Mouse (Mus musculus) E14TG2a.4 (cell line): ENCODE measurements around the gene Ccdc175.

ENCODE experiments used
- H3K27me3 ChIP-seq: 2 replicates; pipeline ENCODE4 v1.6.1; 2014; ENCODE audit warnings: low read length, control low read depth; ENCODE audit not compliant: insufficient read depth
- H3K36me3 ChIP-seq: 2 replicates; pipeline ENCODE4 v1.6.1; 2014; ENCODE audit warnings: low read length, control low read depth; ENCODE audit not compliant: insufficient read depth
- H3K4me1 ChIP-seq: replicated peaks from 2 replicates; pipeline ENCODE4 v1.6.1; 2014; ENCODE audit warnings: low read depth, low read length, control low read depth
- H3K4me3 ChIP-seq: replicated peaks from 2 replicates; pipeline ENCODE4 v1.5.1; 2014; ENCODE audit warnings: mild to moderate bottlenecking, low read length
- H3K9me3 ChIP-seq: 2 replicates; pipeline ENCODE4 v1.6.1; 2014; ENCODE audit warnings: low read length, control low read depth
- CTCF ChIP-seq: conservative IDR thresholded peaks from 2 replicates; pipeline ENCODE4 v1.5.1; 2014; ENCODE audit warnings: low read length
- NANOG ChIP-seq: IDR thresholded peaks from 2 replicates; pipeline ENCODE4 v1.6.1; 2014; ENCODE audit warnings: borderline replicate concordance, low read length, mixed read lengths
- POU5F1 ChIP-seq: IDR thresholded peaks from 2 replicates; pipeline ENCODE4 v1.6.1; 2014; ENCODE audit warnings: low read length, borderline replicate concordance

Ccdc175 gene

DNA sequence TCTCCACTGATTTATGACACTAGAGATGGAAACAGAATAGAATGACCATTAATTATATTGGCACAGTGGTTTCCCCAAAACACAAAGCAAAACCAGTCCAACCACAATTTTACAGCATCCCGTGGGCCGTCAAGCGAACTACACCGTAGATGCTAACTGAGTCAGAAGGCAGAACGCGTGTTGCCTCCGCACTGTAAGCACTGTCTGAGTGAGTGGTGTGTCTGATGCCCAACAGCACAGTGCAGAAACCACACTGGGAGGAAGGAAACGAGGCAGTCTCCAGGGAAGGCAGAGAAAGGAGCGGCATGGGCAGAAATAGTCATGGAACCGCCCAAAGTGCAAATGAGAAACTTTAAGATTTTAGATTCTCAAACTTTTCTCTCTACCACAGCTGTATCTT lies 55.6 kb downstream of the Ccdc175 start:
- no peaks in the 10 kb centered on the region for H3K36me3 ChIP-seq
- H3K4me1 ChIP-seq: 0 out of 2 replicates have a peak, but pooled peaks cover 3% of the 10 kb centered on the region
- H3K4me3 ChIP-seq: no peak overlapping the region
- no peaks in the 10 kb centered on the region for H3K27me3 ChIP-seq
- no peak for TF ChIP-seq POU5F1
- no peaks in the 10 kb centered on the region for H3K9me3 ChIP-seq

DNA sequence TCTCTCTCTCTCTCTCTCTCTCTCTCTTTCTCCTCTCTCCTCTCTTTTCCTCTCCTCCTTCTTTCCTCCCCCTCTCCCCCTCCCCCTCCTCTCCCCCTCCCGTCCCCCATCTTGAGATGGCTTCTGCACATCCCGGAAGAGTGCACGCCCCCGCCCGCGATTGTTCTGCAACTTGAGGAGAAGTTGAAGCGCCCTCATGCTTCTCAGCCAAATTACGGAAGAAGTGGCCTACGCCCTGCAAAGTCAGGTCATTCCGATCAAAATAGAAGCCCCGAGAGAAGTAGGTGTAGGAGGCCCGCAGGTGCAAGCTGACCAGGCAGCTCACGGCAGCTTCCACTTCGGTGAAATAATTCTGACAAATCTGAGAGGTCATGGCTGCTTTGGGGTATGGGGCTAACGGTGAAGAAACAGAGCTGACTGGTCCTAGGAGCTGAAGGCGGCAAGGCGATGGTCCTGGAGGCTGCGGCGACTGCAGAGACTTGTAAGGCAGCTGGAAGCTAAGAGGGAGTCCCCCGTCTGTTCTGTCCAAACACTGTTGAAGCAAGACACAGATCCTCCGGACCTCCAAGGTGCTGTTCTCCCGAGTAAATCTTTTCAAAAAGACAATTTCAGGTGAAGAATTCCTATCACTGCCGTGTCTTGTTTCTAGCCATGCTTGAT lies 69.0 kb downstream of the Ccdc175 start:
- no peak for TF ChIP-seq POU5F1
- TF ChIP-seq CTCF: no peak
- TF ChIP-seq NANOG: no peak
- H3K9me3 ChIP-seq: no peaks in the 10 kb centered on the region
- H3K4me3 ChIP-seq: peak overlapping the region; percentile 60
- peaks cover 33% of the 10 kb centered on the region for H3K4me1 ChIP-seq
- no peaks in the 10 kb centered on the region for H3K36me3 ChIP-seq
- H3K27me3 ChIP-seq: no peaks in the 10 kb centered on the region

DNA sequence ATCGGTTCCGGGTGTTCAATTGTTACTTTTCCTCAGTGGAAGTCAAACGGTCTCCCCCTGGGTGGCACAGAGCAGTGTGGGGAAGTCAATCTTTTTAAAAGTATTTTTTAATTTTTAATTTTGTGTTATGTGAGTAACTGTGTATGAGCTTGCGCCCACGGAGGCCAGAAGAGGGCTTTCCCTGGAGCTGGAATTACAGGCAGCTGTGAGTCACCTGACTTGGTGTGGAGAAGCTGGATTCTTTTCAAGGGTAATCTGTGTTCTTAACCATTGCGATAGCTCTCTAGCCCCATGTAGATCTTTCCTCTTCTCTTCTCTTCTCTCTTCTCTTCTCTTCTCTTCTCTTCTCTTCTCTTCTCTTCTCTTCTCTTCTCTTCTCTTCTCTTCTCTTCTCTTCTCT lies 69.7 kb downstream of the Ccdc175 start:
- no peak overlapping the region for H3K4me3 ChIP-seq
- no peaks in the 10 kb centered on the region for H3K9me3 ChIP-seq
- H3K36me3 ChIP-seq: no peaks in the 10 kb centered on the region
- TF ChIP-seq CTCF (no peak), NANOG (no peak), POU5F1 (no peak)
- peaks cover 33% of the 10 kb centered on the region for H3K4me1 ChIP-seq
- no peaks in the 10 kb centered on the region for H3K27me3 ChIP-seq

DNA sequence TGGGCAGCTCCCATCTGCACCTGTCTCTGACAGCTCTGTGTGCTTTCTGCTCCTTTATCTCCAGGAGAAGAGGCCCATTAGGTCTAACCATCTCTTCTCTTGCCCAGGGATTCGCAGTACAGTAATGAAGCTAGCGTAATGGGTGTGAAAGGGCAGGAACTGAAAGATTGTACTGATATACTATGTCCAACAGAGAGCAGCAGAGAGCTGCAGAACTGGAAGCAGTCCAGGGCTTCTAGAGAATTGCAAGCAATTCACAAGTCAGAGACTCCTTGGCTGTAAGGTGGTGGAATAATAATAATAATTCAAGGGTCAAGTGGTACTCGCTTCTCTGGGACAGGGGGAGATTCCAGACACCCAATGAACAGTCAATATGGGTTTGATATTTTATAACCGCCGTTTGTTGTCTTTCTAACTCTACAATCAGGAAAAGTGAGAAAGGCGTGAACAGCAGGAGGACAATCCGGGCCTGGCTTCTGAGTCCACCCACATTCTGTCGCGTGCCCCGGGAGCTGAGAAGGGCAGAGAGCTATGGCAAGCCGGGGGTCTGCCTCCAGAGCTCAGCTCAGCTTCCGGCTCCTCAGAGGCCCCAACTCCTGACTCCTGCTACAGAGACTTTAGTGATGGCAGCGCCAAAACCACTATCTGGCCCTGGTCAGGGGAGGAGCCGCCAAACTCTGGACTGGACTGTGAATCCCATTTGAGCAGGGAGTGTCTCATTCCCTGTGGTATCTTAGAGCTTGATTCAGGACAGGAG lies 80.1 kb downstream of the Ccdc175 start:
- TF ChIP-seq POU5F1: no peak
- peak; percentile 65 for TF ChIP-seq CTCF
- Histone ChIP-seq H3K27me3 (no peaks in the 10 kb centered on the region), H3K9me3 (no peaks in the 10 kb centered on the region)

DNA sequence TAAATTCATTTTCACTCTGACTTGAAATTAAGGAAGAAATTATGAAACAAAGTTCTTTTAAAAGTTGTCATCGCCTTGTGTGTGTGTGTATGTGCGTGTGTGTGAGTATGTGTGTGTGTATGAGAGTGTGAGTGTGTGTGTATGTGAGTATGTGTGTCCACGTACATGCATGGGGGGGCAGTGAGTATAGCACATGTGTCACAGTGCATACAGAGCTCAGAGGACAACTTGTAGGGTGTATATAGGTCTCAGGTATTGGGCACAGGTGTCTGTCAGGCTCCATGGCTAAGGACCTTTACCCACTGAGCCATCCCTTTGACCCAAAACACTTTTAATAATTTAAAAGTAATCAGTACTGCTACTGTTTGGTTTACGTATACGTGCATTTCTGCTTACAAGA lies 80.8 kb downstream of the Ccdc175 start:
- TF ChIP-seq NANOG (no peak), CTCF (no peak)
- H3K36me3 ChIP-seq: peaks cover 17% of the 10 kb centered on the region
- H3K4me3 ChIP-seq: no peak overlapping the region
- H3K4me1 ChIP-seq: peaks cover 16% of the 10 kb centered on the region
- H3K9me3 ChIP-seq: no peaks in the 10 kb centered on the region
- H3K27me3 ChIP-seq: no peaks in the 10 kb centered on the region

More for the DNA sequence above, 80.1 kb downstream of the Ccdc175 start:
- peaks cover 16% of the 10 kb centered on the region for H3K4me1 ChIP-seq
- H3K4me3 ChIP-seq: no peak overlapping the region
- H3K36me3 ChIP-seq: peaks cover 14% of the 10 kb centered on the region

DNA sequence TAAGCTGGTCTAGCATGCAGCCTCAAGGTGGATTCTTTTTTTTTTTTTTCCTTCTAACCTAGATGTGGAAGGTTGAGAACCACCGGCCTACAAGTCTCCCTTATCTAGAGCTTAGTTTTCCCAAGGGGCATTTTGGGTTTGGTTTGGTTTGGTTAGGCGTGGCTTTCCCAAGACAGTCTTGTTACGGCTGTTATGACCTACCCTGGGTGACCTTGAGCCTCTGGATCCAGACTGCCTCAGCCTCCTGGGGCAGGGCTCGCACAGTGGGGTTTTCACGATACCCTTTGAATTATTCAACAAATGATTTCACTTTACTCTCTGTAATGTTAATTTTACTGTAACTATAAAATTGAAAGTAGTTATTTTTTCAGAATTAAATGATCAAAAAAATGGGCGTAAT lies 82.1 kb downstream of the Ccdc175 start:
- H3K27me3 ChIP-seq: no peaks in the 10 kb centered on the region
- H3K4me3 ChIP-seq: no peak overlapping the region
- no peaks in the 10 kb centered on the region for H3K9me3 ChIP-seq
- peaks cover 23% of the 10 kb centered on the region for H3K36me3 ChIP-seq
- TF ChIP-seq CTCF (no peak), POU5F1 (no peak), NANOG (no peak)
- peaks cover 16% of the 10 kb centered on the region for H3K4me1 ChIP-seq

DNA sequence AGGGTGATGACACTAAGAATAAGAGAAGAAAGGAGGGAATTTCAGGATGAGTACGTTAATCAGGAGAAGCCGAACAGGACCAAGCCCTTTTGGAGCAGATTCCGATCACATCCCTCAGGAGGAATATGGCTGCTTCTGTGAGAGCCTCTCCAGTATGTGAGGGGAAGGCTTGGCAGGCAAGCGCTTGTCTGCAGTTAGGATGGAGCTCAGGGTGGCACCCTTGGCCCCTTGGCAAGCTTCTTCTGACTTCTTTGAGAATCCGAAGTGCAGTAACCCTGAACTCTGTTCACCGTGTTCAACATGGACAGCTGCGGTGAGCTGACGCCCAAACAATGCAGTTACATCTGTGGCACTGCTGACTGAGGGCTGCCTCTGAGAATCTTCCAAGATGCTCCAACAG lies 87.9 kb downstream of the Ccdc175 start:
- Histone ChIP-seq H3K9me3 (no peaks in the 10 kb centered on the region), H3K27me3 (no peaks in the 10 kb centered on the region), H3K36me3 (peaks cover 79% of the 10 kb centered on the region), H3K4me3 (no peak overlapping the region), H3K4me1 (no peaks in the 10 kb centered on the region)
- TF ChIP-seq POU5F1: no peak
- no peak for TF ChIP-seq CTCF
- TF ChIP-seq NANOG: no peak

DNA sequence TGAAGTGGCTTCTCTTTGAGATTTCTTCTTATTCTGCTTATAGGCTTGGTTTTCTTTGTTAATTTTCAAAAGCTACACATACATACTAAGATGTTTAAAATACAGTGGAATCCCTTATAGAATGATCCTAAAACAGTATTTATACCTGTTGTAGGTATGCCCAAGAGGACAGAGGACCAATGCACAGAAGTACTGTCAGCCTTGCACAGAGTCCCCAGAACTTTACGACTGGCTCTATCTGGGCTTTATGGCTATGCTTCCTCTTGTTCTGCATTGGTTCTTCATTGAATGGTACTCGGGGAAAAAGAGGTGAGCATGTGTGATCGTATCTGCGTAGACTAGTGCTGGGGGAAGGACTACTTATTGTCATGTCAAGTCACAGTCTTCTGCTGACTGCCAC lies 95.0 kb downstream of the Ccdc175 start:
- peaks cover 46% of the 10 kb centered on the region for H3K36me3 ChIP-seq
- H3K9me3 ChIP-seq: no peaks in the 10 kb centered on the region
- H3K4me3 ChIP-seq: no peak overlapping the region
- TF ChIP-seq NANOG (no peak), CTCF (no peak), POU5F1 (no peak)
- no peaks in the 10 kb centered on the region for H3K27me3 ChIP-seq
- H3K4me1 ChIP-seq: peaks cover 26% of the 10 kb centered on the region

DNA sequence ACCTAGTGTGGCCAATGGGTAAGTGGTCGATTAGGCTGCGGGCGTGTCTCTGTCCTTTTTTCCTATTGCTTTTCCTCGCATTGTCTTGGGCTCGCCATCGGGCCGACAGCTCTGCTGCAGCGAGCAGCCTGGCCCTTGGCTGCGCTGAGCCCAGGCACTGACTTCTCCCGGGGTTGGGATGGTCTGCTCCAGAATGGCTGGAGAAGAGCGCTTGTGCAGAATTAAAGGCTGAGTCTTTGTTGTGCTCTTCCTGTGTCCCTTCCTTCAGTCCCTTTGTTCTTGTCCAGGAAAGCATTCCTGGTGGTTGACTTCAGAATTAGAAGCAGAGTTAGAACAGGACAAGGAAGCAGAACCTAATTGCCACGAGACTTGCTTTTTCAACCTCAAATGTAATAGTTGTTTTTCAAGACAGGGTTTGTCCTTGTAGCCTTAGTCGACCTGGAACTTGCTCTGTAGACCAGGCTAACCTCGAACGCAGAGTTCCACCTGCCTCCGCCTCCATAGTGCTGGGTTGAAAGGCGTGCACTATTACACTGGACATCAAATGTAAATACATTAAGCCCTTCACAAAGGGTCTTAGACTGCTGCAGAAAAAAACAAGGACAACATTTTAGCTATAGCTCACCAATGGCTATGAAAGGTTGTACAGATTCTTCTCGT lies 98.5 kb downstream of the Ccdc175 start:
- no peaks in the 10 kb centered on the region for H3K27me3 ChIP-seq
- H3K36me3 ChIP-seq: peaks cover 11% of the 10 kb centered on the region
- peak overlapping the region; percentile 91 for H3K4me3 ChIP-seq
- H3K4me1 ChIP-seq: peaks cover 41% of the 10 kb centered on the region
- TF ChIP-seq NANOG: no peak
- TF ChIP-seq POU5F1: no peak
- TF ChIP-seq CTCF: no peak
- no peaks in the 10 kb centered on the region for H3K9me3 ChIP-seq
